Mouse (Mus musculus) bone marrow, adult 2 months (tissue): ENCODE data around the gene Clstn2.

Experiments used
- CTCF ChIP-seq: fragments of 200-500 bp; IDR thresholded peaks from 2 replicates; pipeline ENCODE4 v1.5.1; 2011; ENCODE audit warnings: low read length, control low read depth; ENCODE audit not compliant: control insufficient read depth, insufficient read depth
- POLR2A ChIP-seq: fragments of 200-500 bp; IDR thresholded peaks from 2 replicates; pipeline ENCODE4 v1.6.1; 2011; ENCODE audit warnings: low read depth, mild to moderate bottlenecking, control low read depth, low read length, borderline replicate concordance; ENCODE audit not compliant: control insufficient read depth

- TF ChIP-seq POLR2A: no peak
- no peak for TF ChIP-seq CTCF
Measured at GRCm38 (mm10) chr9:97420896-97421295, 612.1 kb downstream of the Clstn2 start.
